Mouse (Mus musculus) right cerebral cortex, postnatal 4 days (tissue): ENCODE measurements around the gene Spint5.
"Not testable (repeated sequence)": the region's sequence is repeated elsewhere in the genome, so short reads cannot be mapped to it uniquely, and the experiment has no call there.

Experiments
- DNase-seq: peaks from one replicate; pipeline ENCODE4 v3.0.0-alpha.2; 2022

Spint5 gene

DNA sequence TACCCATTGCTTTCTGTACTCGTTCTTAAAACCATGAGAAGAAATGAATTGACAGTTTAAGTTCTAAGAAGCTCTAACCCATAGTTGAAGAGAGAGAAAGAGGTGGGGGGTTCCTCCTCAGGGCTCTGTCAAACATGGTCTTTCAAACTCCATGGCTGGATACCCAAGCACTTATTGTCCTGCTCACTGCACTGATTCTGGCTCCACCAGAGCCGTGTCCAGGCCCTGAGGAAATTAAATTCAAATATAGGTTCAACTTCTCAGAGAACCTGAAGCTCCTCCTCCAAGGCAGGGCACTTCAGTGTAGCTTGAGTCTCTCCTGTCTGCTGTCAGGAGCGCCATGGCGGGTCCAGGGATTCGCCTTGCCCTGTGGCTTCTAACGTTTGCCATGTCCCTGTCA, at the start of gene Spint5:
Gene Spint5, plus strand, starts transcription at position 301 of the 400 bp plus-strand sequence.
- DNase-seq: no peak

- no peak for DNase-seq
Observed at GRCm38 (mm10) chr2:164670261-164670660, 44.8 kb upstream of the Spint5 start.

GRCm38 (mm10) chr2:164670938-164671337, 44.2 kb upstream of the Spint5 start:
- DNase-seq: no peak

GRCm38 (mm10) chr2:164673987-164674386, 41.1 kb upstream of the Spint5 start, which contains the start of gene Wfdc11:
Gene Wfdc11, minus strand, starts transcription at chr2:164674087.
- DNase-seq: no peak

DNA sequence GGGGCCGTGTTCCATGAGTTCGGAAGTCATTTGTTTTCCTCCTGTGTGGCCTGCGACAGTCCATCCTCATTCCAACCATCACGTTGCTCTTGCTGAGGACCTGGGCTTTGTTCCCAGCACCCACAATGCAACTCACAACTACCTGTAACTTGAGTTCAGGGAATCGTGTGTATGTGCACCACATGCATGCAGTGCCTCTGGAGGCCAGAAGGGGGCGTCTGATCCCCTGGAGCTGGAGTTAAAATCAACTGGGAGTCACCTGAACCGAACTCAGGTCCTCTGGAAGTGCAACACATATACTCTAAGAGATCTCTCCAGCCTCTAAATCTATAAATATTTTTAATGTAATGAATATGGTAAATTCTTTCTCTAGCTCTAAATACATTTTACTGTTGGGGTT, 39.0 kb upstream of the Spint5 start:
- no peak for DNase-seq

DNA sequence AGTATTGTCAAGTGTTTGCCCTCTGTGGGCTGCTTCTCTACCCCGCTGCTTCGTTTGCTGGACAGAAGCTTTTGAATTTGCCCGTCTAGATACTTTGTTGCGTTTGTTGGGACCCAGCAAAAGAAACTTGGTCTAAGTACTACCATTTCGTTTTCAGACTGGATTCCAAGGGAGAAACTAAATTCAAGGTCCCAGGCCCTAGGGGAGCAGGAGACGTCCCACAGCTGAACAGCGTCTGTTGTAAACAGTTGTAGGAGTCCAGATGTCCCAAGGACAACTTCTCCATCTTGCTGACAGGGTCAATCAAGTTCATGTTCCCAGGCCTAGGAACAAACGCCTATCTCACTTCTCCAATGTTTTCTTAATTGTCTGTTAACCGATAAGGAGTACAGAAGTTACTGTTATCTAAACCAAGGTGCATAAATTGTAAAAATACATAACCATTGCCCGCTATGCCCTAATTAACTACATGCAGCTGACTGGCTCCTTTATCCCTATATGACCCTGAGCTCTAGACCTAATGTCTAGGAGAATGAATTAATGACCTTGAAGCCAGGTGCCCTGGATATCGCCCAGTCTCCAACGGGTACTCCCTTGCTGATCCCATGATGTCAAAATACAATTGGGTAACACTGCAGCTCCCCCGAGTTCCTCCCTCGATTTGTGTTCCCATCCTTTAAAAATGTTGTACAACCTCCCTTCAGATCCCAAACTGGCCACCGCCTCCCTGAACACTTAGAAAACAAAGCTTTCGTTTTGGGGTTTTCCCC, 38.0 kb upstream of the Spint5 start:
- no peak for DNase-seq

- DNase-seq: peak; percentile 66
Observed at GRCm38 (mm10) chr2:164678848-164679625, 36.1 kb upstream of the Spint5 start.

DNA sequence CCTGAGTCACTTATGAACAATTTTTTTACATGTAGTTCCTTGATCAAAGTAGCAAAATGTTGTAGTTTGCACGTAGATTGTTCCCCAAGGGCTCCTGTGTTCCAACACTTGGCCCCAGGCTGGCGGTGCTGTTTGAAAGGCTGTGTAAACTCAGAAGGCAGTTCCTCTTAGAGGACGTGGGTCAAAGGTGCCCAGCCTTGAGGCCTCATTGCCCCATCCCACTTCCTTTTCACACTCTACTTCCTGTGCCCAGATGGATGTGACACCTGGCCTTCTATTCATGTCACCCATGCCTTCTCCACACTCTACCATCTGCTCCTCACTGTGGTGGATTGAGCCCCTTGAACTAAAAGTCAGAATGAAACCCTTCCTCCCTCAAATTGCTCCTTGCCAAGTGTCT, 35.2 kb upstream of the Spint5 start:
- DNase-seq: no peak

DNA sequence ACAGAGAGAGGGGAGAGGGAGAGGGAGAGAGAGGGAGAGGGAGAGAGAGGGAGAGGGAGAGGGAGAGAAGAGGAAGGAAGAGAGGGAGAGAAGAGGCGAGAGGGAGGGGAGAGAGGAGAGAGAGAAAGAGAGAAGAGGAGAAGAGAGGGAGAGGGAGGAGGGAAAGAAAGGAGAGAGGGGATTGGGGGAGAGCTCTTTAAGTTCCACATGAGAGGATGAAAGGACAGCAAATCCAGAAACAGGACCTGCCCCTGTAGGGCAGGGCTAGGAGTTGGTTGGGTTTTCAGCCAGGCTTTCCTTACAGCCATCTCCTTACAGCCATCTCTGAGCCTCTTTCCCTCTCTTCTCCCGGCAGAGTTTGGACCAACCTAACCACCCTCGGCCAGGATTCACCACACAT, 30.3 kb upstream of the Spint5 start, which contains the start of gene Wfdc13:
Gene Wfdc13, plus strand, starts transcription at position 301 of the 400 bp plus-strand sequence.
- no peak for DNase-seq

DNA sequence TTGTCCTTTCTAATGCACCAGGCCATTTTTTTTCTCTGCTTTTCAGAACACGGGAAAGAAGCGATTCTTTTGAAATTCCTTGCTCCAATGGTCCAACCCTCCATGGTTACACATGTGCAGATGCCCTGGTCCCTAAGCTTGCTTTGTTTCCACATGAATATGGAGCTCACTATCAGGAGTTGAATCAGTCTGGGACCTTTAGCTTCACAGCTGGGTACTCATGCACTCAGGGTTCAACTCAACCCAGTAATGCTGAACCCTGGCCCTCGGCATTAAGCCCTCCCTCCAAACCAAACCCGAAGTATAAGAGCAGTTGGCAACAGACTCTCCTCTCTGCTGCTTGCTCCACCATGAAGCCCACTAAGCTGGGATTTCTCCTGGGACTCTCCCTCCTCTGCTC, 16.9 kb upstream of the Spint5 start, which contains the start of gene Spint4:
Gene Spint4, plus strand, starts transcription at position 301 of the 400 bp plus-strand sequence.
- no peak for DNase-seq

DNA sequence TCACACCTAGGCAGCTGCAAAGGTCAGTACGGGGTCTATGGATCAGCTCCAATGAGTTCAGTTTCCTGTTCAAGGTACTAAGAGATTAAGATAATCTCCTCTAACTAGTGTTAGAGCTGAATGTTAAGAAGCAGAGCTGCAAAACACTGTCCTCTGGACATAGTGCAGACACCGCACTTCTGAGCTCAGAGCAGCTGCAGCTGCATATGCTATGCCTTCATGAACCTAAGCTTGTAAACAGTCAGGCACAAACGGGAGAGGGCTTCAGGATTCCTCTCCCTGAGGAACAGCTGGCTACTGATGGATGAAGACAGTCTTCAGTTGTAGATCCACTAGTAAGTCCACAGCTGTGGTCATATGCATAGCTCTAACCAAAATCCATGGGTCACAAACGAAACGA, 14.1 kb upstream of the Spint5 start:
- DNase-seq: no peak

DNA sequence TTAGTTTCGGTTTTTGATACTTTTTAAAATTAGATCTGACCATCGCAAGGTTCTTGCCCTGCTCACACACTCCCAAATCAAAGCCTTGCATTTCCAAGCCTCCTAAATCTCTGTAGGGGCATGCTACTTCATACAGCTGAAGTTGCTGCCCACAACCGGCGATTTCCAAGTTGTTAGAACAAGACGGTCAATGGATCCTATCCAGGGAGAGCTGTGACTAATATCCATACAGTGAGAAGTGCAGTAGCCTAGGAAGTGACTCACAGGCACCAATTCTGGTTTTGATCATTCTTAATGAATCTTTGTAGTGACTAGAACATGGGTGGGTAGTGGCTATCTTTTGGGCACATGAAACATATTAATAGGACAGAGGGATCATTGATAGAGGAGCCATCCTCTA, 13.3 kb upstream of the Spint5 start:
- DNase-seq: no peak

DNA sequence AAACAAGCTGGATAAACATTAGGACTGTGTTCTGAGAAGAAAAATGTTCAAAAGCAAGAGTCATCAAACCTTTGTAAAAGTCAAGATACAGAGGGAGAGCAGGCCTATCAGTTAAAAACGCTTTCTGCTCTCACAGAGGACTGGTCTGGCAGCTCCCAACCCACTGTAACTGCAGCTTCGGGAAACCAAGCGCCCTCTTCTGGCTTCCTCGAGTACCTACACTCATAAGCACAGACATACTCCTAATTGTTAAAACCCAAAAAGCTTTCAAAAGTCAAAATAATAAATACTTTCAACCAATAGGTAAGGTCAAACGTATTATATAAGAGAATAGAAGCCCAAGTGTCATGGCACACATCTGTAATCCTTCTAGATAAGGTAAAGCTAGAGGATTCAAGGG, 10.9 kb upstream of the Spint5 start:
- no peak for DNase-seq

DNA sequence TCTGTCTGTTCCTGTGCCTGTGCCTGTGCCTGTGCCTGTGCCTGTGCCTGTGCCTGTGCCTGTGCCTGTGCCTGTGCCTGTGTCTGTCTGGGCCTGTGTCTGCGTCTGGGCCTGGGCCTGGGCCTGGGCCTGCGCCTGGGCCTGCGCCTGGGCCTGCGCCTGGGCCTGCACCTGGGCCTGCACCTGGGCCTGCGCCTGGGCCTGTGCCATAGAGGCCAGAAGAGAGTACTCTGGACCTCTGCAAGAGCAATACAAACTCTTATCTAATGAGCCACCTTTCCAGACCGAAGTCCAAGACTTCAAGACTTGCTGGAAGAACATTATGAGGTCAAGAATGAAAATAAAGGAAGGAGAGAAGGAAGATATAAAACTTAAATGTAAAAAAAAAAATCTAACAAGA, 9.8 kb upstream of the Spint5 start:
- no peak for DNase-seq

DNA sequence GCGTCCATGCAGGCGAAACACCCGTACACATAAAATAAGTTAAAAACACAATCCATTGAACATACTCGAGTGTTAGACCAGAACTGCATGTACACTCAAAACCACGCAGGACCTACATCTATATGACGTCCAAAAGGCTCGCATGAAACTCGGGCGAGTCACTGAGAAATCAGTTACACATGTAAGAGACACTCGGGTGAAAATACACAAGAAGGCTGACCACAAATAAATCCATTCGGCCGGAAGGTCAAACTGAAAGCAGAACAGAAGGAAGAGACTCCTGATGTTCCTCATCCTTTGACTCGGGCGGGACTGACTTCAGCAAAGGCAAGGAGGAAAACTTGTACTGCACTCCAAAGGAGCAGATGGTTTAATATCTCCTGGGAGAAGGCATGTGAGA, 9.1 kb upstream of the Spint5 start:
- DNase-seq: no peak

GRCm38 (mm10) chr2:164716194-164716786, 1.2 kb downstream of the Spint5 start:
- DNase-seq: not testable (repeated sequence)

DNA sequence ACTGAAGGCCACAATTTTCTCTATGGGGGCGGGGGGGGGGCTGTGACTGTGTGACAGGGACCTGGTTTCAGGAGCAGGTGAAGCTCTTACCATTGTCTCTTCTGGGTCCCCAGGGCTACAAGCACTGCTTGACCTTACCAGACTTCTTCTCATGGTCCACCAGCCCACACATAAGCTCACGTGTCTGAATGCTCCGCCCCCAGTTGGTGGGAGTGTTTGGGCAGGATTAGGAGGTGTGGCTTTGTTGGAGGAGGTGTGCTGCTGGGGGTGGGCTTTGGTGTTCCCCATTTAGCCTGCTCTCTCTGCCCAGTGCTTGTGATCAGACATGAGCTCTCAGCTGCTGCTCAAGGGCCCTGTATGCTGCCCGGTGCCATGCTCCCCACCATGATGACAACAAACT, 8.2 kb downstream of the Spint5 start:
- no peak for DNase-seq

DNA sequence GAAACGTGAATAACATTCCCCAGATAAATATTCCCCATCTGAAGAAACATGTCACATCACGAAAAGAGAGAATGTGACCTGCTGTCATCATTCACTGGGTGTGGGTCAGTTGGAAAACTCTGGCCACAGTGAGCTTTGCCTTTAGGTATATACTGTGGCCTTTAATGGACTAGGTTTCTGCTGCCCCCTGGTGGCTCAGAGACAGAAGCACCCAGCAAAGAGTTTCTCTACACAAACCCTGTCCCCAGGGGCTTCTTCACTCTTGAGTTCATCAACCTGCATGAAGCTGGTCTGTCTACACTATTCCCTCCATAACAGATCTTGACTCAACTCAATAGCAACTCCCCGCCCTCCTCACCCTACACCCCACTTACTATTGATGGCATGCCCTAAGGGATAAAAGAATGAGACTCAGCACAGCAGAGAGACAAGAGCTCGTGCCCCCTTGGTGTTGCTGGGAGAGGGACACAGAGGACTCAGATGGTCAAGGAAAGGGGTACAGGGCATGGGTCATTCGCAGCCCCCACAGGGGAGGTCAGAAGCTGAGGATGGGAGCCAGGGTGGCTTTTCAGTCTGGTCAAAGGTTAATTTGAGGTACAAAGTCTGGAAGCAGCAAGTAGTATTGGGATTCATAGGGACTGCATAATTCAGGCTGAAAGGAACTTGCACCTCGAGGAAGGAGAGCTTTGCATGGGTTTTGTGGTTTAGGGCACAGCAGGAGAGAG, 11.0 kb downstream of the Spint5 start:
- DNase-seq: peak; percentile 80

DNA sequence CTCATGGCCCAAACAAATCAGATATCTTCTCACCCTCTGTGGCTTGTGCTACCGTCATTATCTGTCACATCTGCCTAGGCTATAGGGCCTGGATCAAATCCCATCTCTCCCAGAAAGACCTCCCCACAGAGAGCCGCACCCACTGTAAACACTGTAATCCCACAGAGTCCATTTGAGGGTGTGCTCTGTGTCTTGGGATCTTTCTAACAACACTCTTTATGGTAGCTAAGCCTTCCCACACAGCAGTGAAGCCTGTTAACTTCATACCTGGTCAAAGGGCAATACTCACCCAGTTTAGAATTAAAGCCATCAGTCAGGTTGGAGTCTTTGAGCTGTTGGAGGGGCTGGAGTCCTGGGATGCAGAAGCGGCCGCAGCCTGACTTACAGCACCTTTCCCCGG, 16.6 kb downstream of the Spint5 start:
- DNase-seq: no peak

- no peak for DNase-seq
Observed at GRCm38 (mm10) chr2:164733259-164733658, 18.2 kb downstream of the Spint5 start.

DNA sequence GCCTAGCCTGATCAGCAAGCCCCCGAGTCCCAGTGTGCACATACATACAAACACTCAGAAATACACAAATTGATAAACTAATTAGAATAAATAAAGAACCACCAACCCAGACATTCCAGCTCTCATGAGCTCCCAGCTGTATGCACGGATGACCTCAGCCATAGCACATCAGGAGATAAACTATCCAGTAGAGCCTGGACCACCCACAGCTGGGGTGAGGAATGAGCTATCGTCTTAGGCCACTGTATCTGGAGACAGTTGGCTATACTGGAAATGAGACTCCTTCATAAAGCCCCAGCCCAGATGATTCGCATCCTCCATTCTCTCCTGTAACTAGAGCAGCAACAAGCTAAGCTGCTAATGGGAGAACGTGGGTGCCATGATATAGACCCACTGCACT, 19.7 kb downstream of the Spint5 start:
- DNase-seq: no peak

DNA sequence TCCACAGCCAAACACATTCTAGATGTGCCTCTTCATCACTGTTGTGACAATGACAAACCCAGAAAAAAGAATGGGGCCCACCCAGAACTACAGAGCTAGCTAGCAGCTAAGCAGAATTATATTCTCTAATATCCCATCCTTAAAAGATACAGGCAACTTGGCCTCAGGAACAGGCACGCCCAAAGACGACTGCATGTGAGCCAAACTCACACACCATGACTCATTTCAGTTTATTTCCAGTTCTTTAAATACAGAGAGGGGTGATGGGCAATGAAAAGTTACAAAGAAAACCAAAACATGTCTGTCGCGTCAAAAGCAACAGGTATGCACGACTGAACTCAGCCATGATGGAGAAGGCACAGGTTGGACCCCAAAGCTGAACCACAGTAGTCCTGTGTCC, 20.3 kb downstream of the Spint5 start:
- DNase-seq: no peak
